Mouse (Mus musculus) c-Kit-positive CD71-positive TER-119-negative erythroid progenitor cells, embryonic 14.5 days (primary cell): ENCODE data around the gene Bloc1s5.

Source experiments
- DNase-seq: peaks from one replicate; pipeline ENCODE4 v3.0.0-alpha.2; 2013; ENCODE audit warnings: low read depth

Bloc1s5 gene

GRCm38 (mm10) chr13:38565245-38565644 lies 69.7 kb downstream of the Bloc1s5 start:
- DNase-seq, result no peak

GRCm38 (mm10) chr13:38554611-38555010 lies 80.3 kb downstream of the Bloc1s5 start:
- DNase-seq, result no peak

GRCm38 (mm10) chr13:38554210-38554609 lies 80.7 kb downstream of the Bloc1s5 start:
- no peak for DNase-seq

DNA sequence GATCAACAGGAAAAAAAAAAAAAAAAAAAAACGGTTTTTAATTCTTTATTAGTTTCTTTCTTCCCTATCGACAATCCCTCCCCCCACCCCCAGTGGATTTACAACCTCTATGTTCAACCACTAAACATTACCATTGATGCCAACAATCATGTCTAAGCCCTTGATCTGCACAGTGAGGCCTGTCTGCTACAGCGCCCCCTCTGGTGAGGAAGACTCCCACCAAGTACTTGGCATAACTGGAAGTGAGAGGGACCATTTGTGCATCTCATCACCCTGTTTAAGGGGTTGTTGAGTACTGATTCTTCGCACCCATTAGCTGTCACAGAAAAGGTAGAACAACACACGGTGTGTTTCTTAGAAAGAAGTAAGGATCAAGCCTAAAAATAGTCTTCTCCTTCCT lies 86.2 kb downstream of the Bloc1s5 start:
- no peak for DNase-seq

- no peak for DNase-seq
Observed at GRCm38 (mm10) chr13:38547717-38548116, 87.2 kb downstream of the Bloc1s5 start.

GRCm38 (mm10) chr13:38546754-38547153 lies 88.2 kb downstream of the Bloc1s5 start:
- DNase-seq, result no peak

DNA sequence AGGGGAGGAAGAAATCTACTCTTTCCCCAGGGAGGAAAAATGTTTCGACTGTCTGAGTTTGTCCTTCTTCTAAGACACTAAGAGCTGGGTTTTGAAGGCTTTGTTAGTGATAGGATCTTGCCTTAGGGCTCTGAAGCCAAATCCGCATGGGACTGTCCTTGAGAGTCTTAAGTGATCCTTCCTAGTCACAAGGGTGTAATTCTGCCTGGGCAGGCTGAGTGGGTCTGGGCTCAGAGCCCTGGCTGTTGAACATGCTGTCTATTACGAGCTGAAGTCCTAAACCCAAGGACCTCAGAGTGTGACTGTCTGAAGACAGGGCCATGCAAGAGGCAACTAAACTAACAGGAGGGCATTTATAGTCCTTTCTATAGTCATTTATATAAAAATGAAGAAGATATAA lies 89.4 kb downstream of the Bloc1s5 start:
- DNase-seq, result no peak

DNA sequence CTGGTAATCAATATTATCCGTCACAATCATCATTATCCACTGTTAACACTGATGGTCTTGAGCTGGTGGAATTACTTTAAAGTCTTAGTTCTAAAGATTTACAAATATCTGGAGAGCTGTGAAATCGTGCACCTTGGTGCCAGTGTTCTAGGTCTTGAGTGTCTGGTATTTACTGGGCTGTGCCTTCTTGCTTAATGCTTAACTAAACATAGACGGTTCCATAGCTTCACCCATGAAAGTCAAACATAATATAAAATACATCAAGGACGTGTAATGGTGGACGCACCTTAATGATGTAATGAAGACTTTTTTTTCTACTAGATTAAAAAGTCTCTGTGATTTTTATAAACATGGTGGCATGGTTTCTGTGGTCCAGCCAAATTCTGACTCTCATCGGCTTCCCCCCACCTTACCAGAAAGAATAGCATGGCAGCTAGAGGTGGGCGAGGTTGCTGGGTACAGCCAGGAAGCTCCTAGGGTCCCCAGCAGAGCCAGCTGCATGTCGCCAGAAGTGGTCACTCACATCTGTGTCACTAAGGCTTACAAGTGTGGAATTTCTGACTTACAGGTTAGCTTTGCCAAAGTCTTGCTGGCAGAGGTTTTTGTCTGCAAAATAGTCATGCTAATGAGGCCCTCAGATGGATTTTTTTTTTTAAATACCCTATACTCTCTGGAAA lies 90.0 kb downstream of the Bloc1s5 start:
- DNase-seq, result no peak

DNA sequence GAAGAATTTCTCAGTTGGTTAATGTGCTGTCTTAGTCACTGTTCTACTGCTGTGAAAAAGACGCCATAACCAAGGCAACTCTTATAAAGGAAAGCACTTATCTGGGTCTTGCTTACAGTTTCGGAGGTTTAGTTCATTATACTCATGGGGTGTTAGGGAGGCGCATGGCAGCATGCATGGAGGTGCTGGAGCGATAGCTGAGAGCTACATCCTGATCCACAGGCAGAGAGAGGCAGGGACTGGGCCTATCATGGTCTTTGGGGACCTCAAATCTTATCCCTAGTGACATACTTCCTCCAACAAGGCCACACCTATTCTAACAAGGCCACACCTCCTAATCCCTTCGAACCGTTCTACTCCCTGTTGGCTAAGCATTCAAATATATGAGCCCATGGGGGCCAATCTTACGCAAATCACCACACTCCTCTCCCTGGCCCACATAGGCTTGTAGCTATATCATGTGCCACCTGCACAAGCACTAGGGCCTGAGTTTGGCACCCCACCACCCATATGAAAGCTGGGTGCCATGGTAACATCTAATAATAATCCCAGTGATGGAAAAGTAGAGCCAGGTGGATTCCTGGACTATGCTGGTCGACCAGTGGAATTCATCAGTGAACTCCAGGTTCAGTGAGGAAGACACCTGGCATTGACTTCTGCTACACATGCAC lies 91.3 kb downstream of the Bloc1s5 start:
- no peak for DNase-seq
